Mouse (Mus musculus) heart, embryonic 14.5 days (tissue): Measurements from ENCODE around the gene Fam129a. TPM values are rescaled to one million over a fixed set of nuclear protein-coding genes. Genes with fewer than 3 reads are reported as not detected.

Experiments
- ATAC-seq: fragments of 200-750 bp; cut with Nextera tagmentation; 2 replicates; pipeline ENCODE4 v1.8.0; 2017; ENCODE audit warnings: low read depth, moderate TSS enrichment; ENCODE audit not compliant: insufficient number of reproducible peaks, insufficient read depth, low FRiP score
- H3K27ac ChIP-seq, 2 experiments: fragments of 200-500 bp in 1 of 2; fragments of 300-500 bp in 1 of 2; sonication (generic) in 1 of 2; replicated peaks in 1 of 2; 2 replicates each; pipeline ENCODE4 v1.5.1; 2012 to 2014; ENCODE audit warnings: low read depth in 2 of 2, low read length in 2 of 2, control low read depth in 1 of 2, mild to moderate bottlenecking in 1 of 2, mixed read lengths in 1 of 2; ENCODE audit not compliant: control insufficient read depth in 1 of 2, insufficient read depth in 1 of 2
- H3K27me3 ChIP-seq: fragments of 300-500 bp; sonication (generic); 2 replicates; pipeline ENCODE4 v1.6.1; 2014; ENCODE audit warnings: mild to moderate bottlenecking, low read length, control low read depth; ENCODE audit not compliant: control insufficient read depth, insufficient read depth
- H3K36me3 ChIP-seq: fragments of 300-500 bp; sonication (generic); 2 replicates; pipeline ENCODE4 v1.6.1; 2014; ENCODE audit warnings: mild to moderate bottlenecking, control low read depth, low read length, mixed read lengths; ENCODE audit not compliant: control insufficient read depth, insufficient read depth
- H3K4me1 ChIP-seq, 2 experiments: fragments of 200-500 bp in 1 of 2; fragments of 300-500 bp in 1 of 2; sonication (generic) in 1 of 2; 2 replicates each; pipeline ENCODE4 v1.6.1; 2012 to 2014; ENCODE audit warnings: low read length in 2 of 2, control low read depth in 1 of 2, mixed read lengths in 1 of 2; ENCODE audit not compliant: control insufficient read depth in 2 of 2, insufficient read depth in 2 of 2
- H3K4me2 ChIP-seq: fragments of 300-500 bp; sonication (generic); 2 replicates; pipeline ENCODE4 v1.6.1; 2014; ENCODE audit warnings: mild to moderate bottlenecking, low read length
- H3K4me3 ChIP-seq, 2 experiments: fragments of 200-500 bp in 1 of 2; fragments of 300-500 bp in 1 of 2; sonication (generic) in 1 of 2; 2 replicates each; pipeline ENCODE4 v1.5.1; 2012 to 2014; ENCODE audit warnings: low read length in 2 of 2, mild to moderate bottlenecking in 2 of 2, control low read depth in 1 of 2, low read depth in 1 of 2, moderate library complexity in 1 of 2; ENCODE audit not compliant: control insufficient read depth in 1 of 2, insufficient read depth in 1 of 2
- H3K9ac ChIP-seq: fragments of 300-500 bp; sonication (generic); 2 replicates; pipeline ENCODE4 v1.6.1; 2014; ENCODE audit warnings: mild to moderate bottlenecking, low read length
- H3K9me3 ChIP-seq: fragments of 300-500 bp; sonication (generic); 2 replicates; pipeline ENCODE4 v1.6.1; 2016; ENCODE audit warnings: low read length, control low read depth; ENCODE audit not compliant: control insufficient read depth
- WGBS: fragments of 180-500 bp; shearing (Covaris S2); extraction: QIAGEN DNeasy Blood & Tissue Kit; methylation state at CpG from one replicate; pipeline ENCODE4 v1.1.7; 2014; 5-methylcytosine and 5-hydroxymethylcytosine counted together
- polyA plus RNA-seq: library from polyadenylated mRNA; unstranded; fragments of >200 nt; fragmentation: Nextera tagmentation; extraction: Ambion mirVana; gene quantifications from 2 replicates; pipeline ENCODE4 v1.2.1, GENCODE M21; 2014

Fam129a gene
- polyA plus RNA-seq, 1 experiment from 2014 or later = 5.8 TPM

GRCm38 (mm10) chr1:151675684-151676083, 104.7 kb downstream of the Fam129a start:
- H3K36me3 ChIP-seq = no peaks in the 10 kb centered on the region
- peaks cover 17 to 24% of the 10 kb centered on the region in 2 experiments for H3K4me1 ChIP-seq
- ATAC-seq = no peak
- 78% methylated on average over 5 of the region's 5 CpGs for WGBS
- no peak overlapping the region for H3K9ac ChIP-seq
- no peaks in the 10 kb centered on the region for H3K27me3 ChIP-seq
- H3K4me2 ChIP-seq = no peak overlapping the region
- peak overlapping the region; percentile 3 to 94; a peak in 2 of 4 replicates for H3K27ac ChIP-seq
- no peak overlapping the region for H3K4me3 ChIP-seq
- no peaks in the 10 kb centered on the region for H3K9me3 ChIP-seq

GRCm38 (mm10) chr1:151677185-151677809, 106.3 kb downstream of the Fam129a start:
- Histone ChIP-seq H3K4me3 (peak overlapping the region; percentile 2 to 16; a peak in 1 of 4 replicates), H3K4me2 (peak overlapping the region; percentile 62), H3K27me3 (no peaks in the 10 kb centered on the region), H3K9me3 (no peaks in the 10 kb centered on the region), H3K4me1 (peaks cover 16 to 19% of the 10 kb centered on the region in 2 experiments), H3K9ac (peak overlapping the region; percentile 39), H3K27ac (peak overlapping the region; percentile 84 to 94), H3K36me3 (no peaks in the 10 kb centered on the region)
- ATAC-seq = peak; percentile 73
- 17% methylated on average over 3 of the region's 4 CpGs for WGBS

- Histone ChIP-seq H3K27me3 (no peaks in the 10 kb centered on the region), H3K4me2 (no peak overlapping the region), H3K4me3 (no peak overlapping the region), H3K27ac (peak overlapping the region; percentile 81 to 87), H3K4me1 (peaks cover 16 to 19% of the 10 kb centered on the region in 2 experiments), H3K36me3 (no peaks in the 10 kb centered on the region), H3K9ac (no peak overlapping the region), H3K9me3 (no peaks in the 10 kb centered on the region)
- ATAC-seq = no peak
- WGBS = 51% methylated on average over 4 of the region's 4 CpGs
Measured at GRCm38 (mm10) chr1:151677975-151678374, 107.0 kb downstream of the Fam129a start.

- no peaks in the 10 kb centered on the region for H3K27me3 ChIP-seq
- no peak overlapping the region for H3K4me3 ChIP-seq
- WGBS = 80% methylated on average over 7 of the region's 7 CpGs
- no peaks in the 10 kb centered on the region for H3K36me3 ChIP-seq
- no peak overlapping the region for H3K4me2 ChIP-seq
- no peak for ATAC-seq
- no peaks in the 10 kb centered on the region for H3K9me3 ChIP-seq
- no peak overlapping the region for H3K9ac ChIP-seq
- H3K27ac ChIP-seq = no peak overlapping the region
- H3K4me1 ChIP-seq = peaks cover 16 to 19% of the 10 kb centered on the region in 2 experiments
Measured at GRCm38 (mm10) chr1:151679153-151679552, 108.2 kb downstream of the Fam129a start.

GRCm38 (mm10) chr1:151679883-151680613, 109.1 kb downstream of the Fam129a start:
- H3K4me2 ChIP-seq = no peak overlapping the region
- H3K4me1 ChIP-seq = peaks cover 19 to 25% of the 10 kb centered on the region in 2 experiments
- no peaks in the 10 kb centered on the region for H3K27me3 ChIP-seq
- H3K27ac ChIP-seq = no peak overlapping the region
- no peak overlapping the region for H3K4me3 ChIP-seq
- no peak for ATAC-seq
- H3K36me3 ChIP-seq = no peaks in the 10 kb centered on the region
- 84% methylated on average over 4 of the region's 4 CpGs for WGBS
- H3K9me3 ChIP-seq = no peaks in the 10 kb centered on the region
- no peak overlapping the region for H3K9ac ChIP-seq

GRCm38 (mm10) chr1:151680971-151681370, 110.0 kb downstream of the Fam129a start:
- WGBS = 90% methylated on average over 3 of the region's 3 CpGs
- no peak for ATAC-seq
- Histone ChIP-seq H3K4me3 (no peak overlapping the region), H3K27ac (no peak overlapping the region), H3K9ac (no peak overlapping the region), H3K36me3 (no peaks in the 10 kb centered on the region), H3K9me3 (no peaks in the 10 kb centered on the region), H3K27me3 (no peaks in the 10 kb centered on the region), H3K4me1 (peaks cover 20 to 32% of the 10 kb centered on the region in 2 experiments), H3K4me2 (no peak overlapping the region)

- Histone ChIP-seq H3K4me1 (peaks cover 24 to 34% of the 10 kb centered on the region in 2 experiments), H3K27me3 (no peaks in the 10 kb centered on the region), H3K9me3 (no peaks in the 10 kb centered on the region), H3K36me3 (no peaks in the 10 kb centered on the region), H3K27ac (no peak overlapping the region), H3K4me2 (no peak overlapping the region), H3K4me3 (no peak overlapping the region), H3K9ac (no peak overlapping the region)
- ATAC-seq = no peak
- 87% methylated on average over 6 of the region's 6 CpGs for WGBS
Measured at GRCm38 (mm10) chr1:151682896-151683295, 111.9 kb downstream of the Fam129a start.
